Mouse (Mus musculus): ENCODE results near the gene Flt3.
A peak's percentile ranks its signal among the peaks of the same experiment; 100 is the strongest.

Gene Flt3

DNA sequence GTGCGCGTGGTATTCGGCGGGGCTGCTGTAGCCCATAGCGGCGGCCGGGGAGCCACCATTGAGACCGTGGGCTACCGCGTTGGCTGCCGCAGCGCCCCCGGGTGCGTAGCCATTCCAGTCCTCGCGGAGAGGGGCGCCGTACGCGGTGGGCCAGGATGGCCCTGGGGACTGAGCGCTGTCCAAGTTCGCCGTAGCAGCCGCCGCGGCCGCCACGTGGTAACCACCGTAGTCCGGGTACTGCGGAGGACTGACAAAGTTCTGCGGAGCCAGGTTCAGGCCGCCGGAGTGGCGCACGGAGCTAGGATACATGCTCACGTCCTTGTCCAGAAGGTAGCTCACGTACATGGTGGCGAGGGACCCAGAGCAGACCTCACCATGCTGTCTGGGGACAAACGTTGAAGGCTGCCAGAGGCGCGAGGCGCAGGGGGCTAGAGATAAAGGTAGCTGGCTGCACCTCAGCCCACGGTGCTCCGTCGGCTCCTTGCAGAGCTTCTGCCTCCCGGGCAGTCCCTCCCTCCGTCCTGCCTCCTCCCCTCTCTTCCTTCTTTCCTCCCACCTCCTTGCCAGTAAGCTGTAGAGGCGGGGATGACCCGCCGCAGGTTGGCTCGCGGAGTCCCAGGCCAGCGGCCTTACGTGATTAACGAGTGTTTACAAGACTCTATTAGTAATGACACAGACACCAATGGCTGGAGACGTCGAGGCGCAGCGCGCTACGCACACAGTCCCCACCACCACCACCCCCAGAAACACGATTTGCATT, 93.5 kb downstream of the Flt3 start, which contains the start of gene Cdx2:
Gene Cdx2, minus strand, starts transcription at position 633 of the 760 bp plus-strand sequence.
- no peak for DNase-seq

DNA sequence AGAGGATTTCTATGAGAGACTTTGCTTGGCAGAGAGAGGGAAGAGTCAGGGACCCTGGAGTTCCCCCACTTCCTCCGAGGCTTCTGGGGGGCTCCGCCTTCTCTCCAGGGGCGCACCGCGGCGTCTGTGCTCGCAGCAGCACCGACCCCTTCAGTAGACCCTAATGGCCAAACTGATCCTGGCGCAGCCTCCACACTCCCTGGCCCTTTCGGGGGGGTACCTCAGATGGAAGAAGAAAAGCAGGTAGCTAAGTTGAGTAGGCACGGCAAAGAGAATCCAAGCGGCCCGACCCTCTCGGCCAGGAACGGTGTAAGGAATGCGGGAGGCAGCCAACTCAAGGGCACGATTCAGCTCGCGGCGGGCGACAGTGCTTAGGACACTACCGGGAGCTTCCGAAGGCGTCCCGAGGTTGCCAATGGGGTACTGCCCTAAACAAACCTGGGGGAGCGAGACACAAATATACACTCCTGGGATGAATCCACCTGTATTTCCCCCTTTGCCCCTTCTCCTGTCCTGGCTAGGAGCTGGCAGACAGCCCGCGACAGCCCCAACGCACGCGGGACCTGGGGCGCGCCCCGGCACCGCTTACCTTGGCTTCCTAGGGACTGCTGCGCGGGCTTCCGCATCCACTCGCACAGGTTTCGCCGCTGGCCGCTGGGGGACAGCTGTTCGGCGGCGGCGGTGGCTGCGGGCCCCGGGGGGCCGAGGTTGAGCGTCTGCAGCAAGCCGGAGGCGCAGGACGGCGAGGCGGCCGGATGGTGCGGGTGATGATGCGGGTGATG, 94.2 kb downstream of the Flt3 start:
- no peak for DNase-seq

DNA sequence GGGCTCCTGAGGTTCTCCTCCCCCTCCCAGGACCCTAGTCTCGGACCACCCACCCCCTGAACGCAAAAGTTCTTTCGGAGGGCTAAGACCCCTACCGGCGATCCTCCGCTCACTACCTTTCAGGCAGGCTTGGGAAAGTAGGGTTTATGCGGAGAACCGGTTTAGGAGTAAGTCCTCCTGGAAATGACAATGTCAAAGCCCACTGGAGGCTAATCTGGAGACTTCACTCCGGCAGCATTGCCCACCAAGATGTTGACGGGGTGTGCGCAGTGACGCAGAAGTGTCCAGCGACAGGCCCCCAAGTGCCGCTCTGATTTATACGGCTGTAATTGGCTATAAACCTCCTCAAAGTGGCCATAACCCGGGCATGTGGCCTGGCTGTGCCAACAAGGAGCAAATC, 95.1 kb downstream of the Flt3 start:
- DNase-seq = no peak

GRCm38 (mm10) chr5:147304276-147305155, 95.8 kb downstream of the Flt3 start:
- no peak for DNase-seq

DNA sequence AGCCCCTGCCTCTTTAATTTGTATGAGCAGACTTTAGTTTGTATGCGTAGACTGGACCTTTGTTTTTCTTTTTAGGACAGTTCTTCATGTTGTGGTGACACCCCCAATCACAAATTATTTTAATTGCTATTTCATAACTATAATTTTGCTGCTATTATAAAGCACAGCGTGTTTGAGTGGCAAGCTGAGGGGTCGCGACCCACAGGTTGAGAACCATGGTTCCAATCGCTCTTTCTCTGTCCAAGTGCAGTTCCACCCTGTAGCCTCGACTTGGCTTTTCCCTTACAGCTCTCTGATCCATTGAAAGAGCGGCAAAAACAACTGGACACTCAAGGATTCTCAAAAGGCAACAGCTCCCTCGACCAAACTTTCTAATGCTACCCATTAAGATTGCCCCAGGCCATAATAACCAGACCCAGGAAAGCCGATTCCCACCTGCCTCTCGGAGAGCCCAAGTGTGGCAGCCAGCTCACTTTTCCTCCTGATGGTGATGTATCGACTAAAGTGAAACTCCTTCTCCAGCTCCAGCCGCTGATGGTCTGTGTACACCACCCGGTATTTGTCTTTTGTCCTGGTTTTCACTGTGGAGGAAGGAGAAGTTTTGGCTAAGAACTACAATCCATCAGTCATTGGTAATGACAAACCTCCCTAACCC, 97.4 kb downstream of the Flt3 start:
- no peak for DNase-seq

DNA sequence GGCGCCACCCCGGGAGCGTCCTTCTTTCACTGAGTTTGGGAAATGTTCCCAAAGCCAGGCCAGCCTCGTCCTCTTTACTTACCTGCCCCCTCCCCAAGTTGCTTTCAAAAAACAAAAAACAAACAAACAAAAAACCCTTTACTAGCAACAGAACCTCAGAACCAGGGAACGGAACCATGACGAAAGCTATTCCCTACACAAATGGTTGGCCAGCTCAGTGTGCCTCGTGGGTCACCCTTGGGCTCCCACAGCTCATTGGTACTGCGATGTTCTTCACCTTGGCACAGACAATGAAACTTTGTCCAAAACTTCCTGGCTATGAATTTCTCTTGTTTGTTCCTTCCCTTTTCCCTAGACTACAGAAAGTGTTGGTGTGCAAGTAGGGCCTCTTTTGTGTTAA, 98.1 kb downstream of the Flt3 start:
- DNase-seq = no peak

DNA sequence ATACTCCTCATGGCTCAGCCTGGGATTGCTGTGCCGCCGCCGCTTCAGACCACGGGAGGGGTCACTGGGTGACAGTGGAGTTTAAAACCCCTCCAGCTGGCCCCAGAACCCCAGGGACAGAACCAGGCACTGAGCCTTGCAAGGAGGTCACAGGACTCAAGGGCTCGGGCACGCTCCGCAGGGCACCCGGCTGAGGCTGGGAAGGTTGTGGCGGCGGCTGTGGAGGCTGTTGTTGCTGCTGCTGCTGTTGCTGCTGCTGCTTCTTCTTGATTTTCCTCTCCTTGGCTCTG, 98.6 kb downstream of the Flt3 start:
- no peak for DNase-seq

GRCm38 (mm10) chr5:147300917-147301780, 99.1 kb downstream of the Flt3 start:
- DNase-seq = no peak

- no peak for DNase-seq
These were observed 100.3 kb downstream of the Flt3 start for GRCm38 (mm10) chr5:147300001-147300363.

DNA sequence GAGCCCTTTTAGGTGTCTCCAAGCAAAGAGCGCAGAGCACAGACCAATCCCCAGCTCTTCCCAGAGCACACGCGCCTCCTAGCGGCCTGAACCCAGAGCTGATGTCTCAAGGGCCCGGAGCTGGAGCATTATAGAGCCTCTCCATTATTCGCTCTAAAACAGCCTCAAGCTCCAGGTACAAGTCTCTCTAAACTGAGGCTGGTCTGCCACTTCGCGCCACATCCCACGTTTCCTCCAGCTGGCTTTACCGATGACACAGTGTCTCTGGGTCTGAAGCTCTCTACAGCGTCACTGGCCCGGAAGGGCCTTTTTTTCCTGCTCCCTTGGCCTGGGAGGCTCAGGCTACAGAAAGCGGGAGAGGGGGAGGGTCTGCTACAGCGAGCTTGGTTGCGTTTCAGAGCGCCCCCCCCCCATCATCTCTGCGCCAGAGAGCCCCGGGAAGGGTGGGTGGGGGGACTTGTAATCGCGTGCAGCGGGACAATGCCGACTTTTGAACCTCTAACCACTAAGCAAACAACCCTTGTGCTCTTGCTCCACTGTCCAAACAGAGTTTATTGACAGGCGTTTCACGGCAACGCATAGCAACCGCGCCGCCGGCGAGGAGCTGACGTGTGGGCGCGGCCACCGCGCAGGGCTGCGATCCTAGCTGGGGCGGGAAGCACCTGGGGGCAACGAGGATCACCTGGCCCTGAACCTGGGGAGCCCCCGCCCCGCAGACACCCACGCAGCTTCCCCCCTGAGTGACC, 100.9 kb downstream of the Flt3 start:
- DNase-seq = peak; percentile 40

DNA sequence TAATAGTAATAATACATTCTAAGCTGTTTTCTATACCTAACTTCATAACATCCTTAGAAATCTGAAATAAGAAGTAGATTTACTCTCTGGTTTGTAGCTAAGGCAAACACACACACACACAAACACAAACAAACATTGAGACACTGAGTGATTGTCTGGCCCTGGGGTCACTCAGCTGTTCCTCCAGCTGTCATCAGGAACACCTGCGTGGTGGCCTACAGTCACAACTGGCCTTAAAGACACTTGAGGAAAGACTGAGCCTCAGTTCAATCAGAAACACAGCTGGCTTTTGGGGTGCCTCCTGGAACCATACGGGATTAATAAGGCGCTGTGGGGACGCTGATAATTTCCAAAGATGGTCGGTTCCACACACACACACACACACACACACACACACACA, 103.0 kb downstream of the Flt3 start:
- DNase-seq = no peak

- DNase-seq = no peak
These were observed 106.2 kb downstream of the Flt3 start for GRCm38 (mm10) chr5:147294121-147294520.

- DNase-seq = peak; percentile 69
These were observed 107.0 kb downstream of the Flt3 start for GRCm38 (mm10) chr5:147293127-147293910.

DNA sequence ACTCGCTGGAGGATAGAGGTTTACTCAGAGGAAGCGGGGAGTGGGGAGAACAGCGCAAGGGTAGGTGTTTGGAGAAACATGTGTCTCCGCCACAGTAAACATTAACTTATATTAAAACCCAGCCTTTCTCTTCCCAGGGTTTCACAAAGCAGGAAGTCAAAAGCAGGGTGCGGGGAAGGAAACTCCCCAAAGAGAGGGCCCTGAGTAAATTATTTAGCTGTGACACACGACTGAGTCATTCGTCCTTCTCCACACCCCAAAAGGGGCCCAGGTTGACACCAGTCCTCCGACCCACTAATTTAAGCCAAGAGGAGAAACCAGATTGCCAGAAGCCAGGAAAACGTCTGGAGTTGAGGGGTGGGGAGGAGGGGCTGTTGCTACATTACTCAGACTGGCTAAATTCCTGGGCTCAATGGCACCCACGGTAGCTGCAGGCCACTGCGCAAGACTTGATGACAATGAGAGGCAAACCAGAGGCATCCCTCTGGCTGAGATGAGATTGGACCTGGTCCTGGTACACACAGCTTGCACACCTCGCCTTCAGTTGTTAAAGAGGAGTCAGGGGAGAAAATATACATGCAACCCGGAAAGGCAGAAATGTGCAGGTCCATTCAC, 107.7 kb downstream of the Flt3 start:
- DNase-seq = no peak

DNA sequence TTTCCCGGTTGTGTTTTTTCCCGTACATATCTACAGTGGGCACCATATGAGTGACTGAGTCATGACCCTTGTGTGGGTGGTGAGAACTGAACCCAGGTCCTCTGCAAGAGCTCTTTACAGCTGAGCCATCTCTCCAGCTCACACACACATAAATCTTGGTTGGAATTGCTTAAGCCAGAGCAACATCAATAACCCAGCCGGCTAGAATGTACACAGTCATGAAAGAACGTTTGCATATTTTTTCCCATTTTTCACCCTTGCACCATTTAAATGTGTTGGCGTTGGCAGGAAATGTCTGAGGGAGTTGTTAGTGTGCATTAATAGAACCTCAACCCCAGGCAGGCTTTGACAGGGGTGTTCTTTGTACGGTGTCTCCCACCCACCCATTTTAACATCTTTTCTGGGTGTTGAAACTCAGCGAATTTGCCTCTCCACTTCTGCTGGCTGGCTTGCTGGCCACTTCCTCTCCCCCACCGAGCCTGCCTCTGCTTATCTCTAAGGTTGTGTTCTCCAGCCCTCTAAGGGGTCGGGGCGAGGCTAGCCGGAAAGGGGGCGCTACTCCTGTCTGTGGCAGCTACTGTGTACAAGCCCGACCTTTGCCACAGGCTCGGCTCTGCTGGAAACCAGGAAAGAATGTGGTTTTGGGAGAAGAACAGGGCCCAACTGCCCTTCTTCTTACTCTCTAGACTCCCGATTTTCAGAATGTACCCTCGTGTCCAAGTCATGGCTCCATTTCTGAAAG, 108.4 kb downstream of the Flt3 start:
- DNase-seq = no peak

- no peak for DNase-seq
These were observed 115.9 kb downstream of the Flt3 start for GRCm38 (mm10) chr5:147284365-147284764.
